Comparison of ENCODE assay signal across 8 mouse cellular contexts in genomic region chr5:140568321-140568970, GRCm38 (mm10). TPM values are rescaled to one million over a fixed set of nuclear protein-coding genes. Genes with fewer than 3 reads are reported as not detected.
DNase-seq lines count a peak whose midpoint lies in the region; ATAC-seq and TF ChIP-seq lines count a peak whose summit lies in the region.

No protein-coding gene starts in this region.

- no peak overlapping the region for H3K9ac ChIP-seq in hindbrain, embryonic 13.5 days

- peak; percentile 56 to 67 for DNase-seq in left cerebral cortex, adult 18-20 months (ENCODE audit: low spot score in 2 of 2)
- DNase-seq in left cerebral cortex, adult 11 months (ENCODE audit: low spot score), result no peak
- peak; percentile 25 for DNase-seq in cerebellum, adult 9-11 months
- peak; percentile 24 to 45 for DNase-seq in frontal cortex, postnatal 14 days (ENCODE audit: low spot score in 2 of 2)
- peak; percentile 54 to 56 for DNase-seq in left cerebral cortex, adult 2 months (ENCODE audit: extremely low spot score in 1 of 2, low spot score in 2 of 2)
- peak; percentile 57 for DNase-seq in skeletal muscle tissue, adult 2 months (ENCODE audit: low read depth, low spot score)

- intact Hi-C loops in left cerebral cortex, adult 2 months (cut with DNase I), result loop anchor here (2.0 kb wide), 2 partner anchors 40 to 50 kb away; no protein-coding TSS in a partner anchor

- 0 out of 2 replicates have a peak, but pooled peaks cover 5% of the 10 kb centered on the region for H3K27me3 ChIP-seq in hindbrain, embryonic 13.5 days
- peaks cover 17% of the 10 kb centered on the region for H3K27me3 ChIP-seq in megakaryocyte, embryonic 14.5 days (replicated peaks)

- TF ChIP-seq CTCF in left cerebral cortex, adult 2 months (IDR thresholded peaks at IDR 0.05), result peak; percentile 82

- ATAC-seq in hindbrain, embryonic 13.5 days (ENCODE audit: low FRiP score), result peak; percentile 11; the same call in 1 of the 2 replicates

- 57% methylated on average over 10 of the region's 10 CpGs for WGBS in hindbrain, embryonic 13.5 days

- no peak overlapping the region for H3K27ac ChIP-seq in hindbrain, embryonic 13.5 days
- H3K27ac ChIP-seq in left cerebral cortex, adult 2 months, result no peak overlapping the region

- no peak overlapping the region for H3K4me3 ChIP-seq in hindbrain, embryonic 13.5 days
- no peak overlapping the region for H3K4me3 ChIP-seq in left cerebral cortex, adult 2 months
- H3K4me3 ChIP-seq in megakaryocyte, embryonic 14.5 days (replicated peaks), result peak overlapping the region; percentile 42

- H3K36me3 ChIP-seq in hindbrain, embryonic 13.5 days, result no peaks in the 10 kb centered on the region
- H3K36me3 ChIP-seq in megakaryocyte, embryonic 14.5 days (replicated peaks; ENCODE audit: low read length), result no peaks in the 10 kb centered on the region

- no peaks in the 10 kb centered on the region for H3K9me3 ChIP-seq in hindbrain, embryonic 13.5 days
- no peaks in the 10 kb centered on the region for H3K9me3 ChIP-seq in megakaryocyte, embryonic 14.5 days

- H3K4me1 ChIP-seq in hindbrain, embryonic 13.5 days (replicated peaks), result peaks cover 32% of the 10 kb centered on the region
- H3K4me1 ChIP-seq in megakaryocyte, embryonic 14.5 days, result peaks cover 57% of the 10 kb centered on the region

- H3K4me2 ChIP-seq in hindbrain, embryonic 13.5 days, result no peak overlapping the region

RNA-seq across cellular contexts. Expression of gene Grifin, which starts 3.6 kb away (rescaled TPM):
- total RNA-seq in left cerebral cortex, adult 18-20 months (2021), result not detected
- not detected in 2 replicates for polyA plus RNA-seq in hindbrain, embryonic 13.5 days (2015; fragmentation: Nextera tagmentation; extraction: Ambion mirVana)
- total RNA-seq in left cerebral cortex, adult 2 months (2021), result not detected
- polyA plus RNA-seq in megakaryocyte, embryonic 14.5 days (2012; ENCODE audit: insufficient read depth, low replicate concordance), result 0.77 TPM in 1 of 2 replicates, not detected in the other

RNA-seq across cellular contexts. Expression of gene Lfng, which starts 38.7 kb away (rescaled TPM):
- 10 to 100 TPM; 17.0 to 17.1 TPM for total RNA-seq in left cerebral cortex, adult 18-20 months (2021)
- 22.9 and 27.1 TPM in 2 replicates for polyA plus RNA-seq in hindbrain, embryonic 13.5 days (2015; fragmentation: Nextera tagmentation; extraction: Ambion mirVana)
- total RNA-seq in left cerebral cortex, adult 2 months (2021), result 10 to 100 TPM; 25.9 to 26.2 TPM
- polyA plus RNA-seq in megakaryocyte, embryonic 14.5 days (2012; ENCODE audit: insufficient read depth, low replicate concordance), result 7.3 and 31.9 TPM in 2 replicates
